Mouse (Mus musculus) monocyte, adult 5-6 weeks (primary cell): ENCODE measurements around the gene Iqcn. TPM values are rescaled to one million over a fixed set of nuclear protein-coding genes. Genes with fewer than 3 reads are reported as not detected.

ENCODE experiments used
- ATAC-seq: fragments of 153-309, 156-312 bp; replicated peaks from 2 replicates; pipeline ENCODE4 v1.8.0; 2017; ENCODE audit warnings: mild to moderate bottlenecking; ENCODE audit not compliant: low TSS enrichment, insufficient number of reproducible peaks, severe bottlenecking, poor library complexity, low FRiP score
- total RNA-seq: library from RNA; stranded (forward); fragments of 200-1000, 200-491, 200-594 nt; gene quantifications from 3 replicates; pipeline ENCODE4 v1.2.3, GENCODE M21; 2017

The Iqcn gene
- total RNA-seq, 1 experiment from 2014 or later = 0.67 TPM

GRCm38 (mm10) chr8:70747211-70747890 is 44.1 kb downstream of the Iqcn start:
- no peak for ATAC-seq

GRCm38 (mm10) chr8:70748246-70749096 is 45.2 kb downstream of the Iqcn start:
- ATAC-seq = no peak

GRCm38 (mm10) chr8:70749097-70749674 is 45.9 kb downstream of the Iqcn start:
- no peak for ATAC-seq

GRCm38 (mm10) chr8:70750128-70750680 is 46.9 kb downstream of the Iqcn start:
- no peak for ATAC-seq

GRCm38 (mm10) chr8:70752000-70752764 is 48.9 kb downstream of the Iqcn start:
- ATAC-seq = no peak

- no peak; the same call in 1 of the 2 replicates for ATAC-seq
Measured at GRCm38 (mm10) chr8:70753151-70753550, 49.9 kb downstream of the Iqcn start.

- peak; percentile 93 for ATAC-seq
Measured at GRCm38 (mm10) chr8:70754043-70754870, 51.0 kb downstream of the Iqcn start, which contains the start of gene Rab3a. Gene Rab3a, plus strand, starts transcription at chr8:70754679.

- 0 out of 2 replicates have a peak, but pooled peaks have one; percentile 4 for ATAC-seq
Measured at GRCm38 (mm10) chr8:70754871-70755660, 51.8 kb downstream of the Iqcn start.

GRCm38 (mm10) chr8:70755661-70756475 is 52.6 kb downstream of the Iqcn start:
- ATAC-seq = no peak

GRCm38 (mm10) chr8:70756476-70757040 is 53.3 kb downstream of the Iqcn start:
- ATAC-seq = no peak

GRCm38 (mm10) chr8:70757523-70758307 is 54.5 kb downstream of the Iqcn start:
- no peak for ATAC-seq

- no peak for ATAC-seq
Measured at GRCm38 (mm10) chr8:70758308-70758615, 55.0 kb downstream of the Iqcn start.

- ATAC-seq = no peak
Measured at GRCm38 (mm10) chr8:70758616-70759561, 55.6 kb downstream of the Iqcn start.

- ATAC-seq = no peak
Measured at GRCm38 (mm10) chr8:70760350-70760749, 57.1 kb downstream of the Iqcn start.
